Mouse (Mus musculus) gastrocnemius, postnatal 4 days (tissue): Measurements from ENCODE around the gene Foxp1. TPM values are rescaled to one million over a fixed set of nuclear protein-coding genes. Genes with fewer than 3 reads are reported as not detected.
A peak's percentile ranks its signal among the peaks of the same experiment; 100 is the strongest.

Source experiments
- DNase-seq, 2 experiments: peaks; one replicate each; pipeline ENCODE4 v3.0.0; 2021 to 2022; ENCODE audit warnings: low spot score in 2 of 2, mixed read lengths in 2 of 2
- total RNA-seq, 2 experiments: library from RNA; stranded (reverse); gene quantifications; 2 replicates each; pipeline ENCODE4 v1.2.3; 2021

The Foxp1 gene
- total RNA-seq, 2 experiments from 2014 or later = 47.2 to 50.8 TPM

DNA sequence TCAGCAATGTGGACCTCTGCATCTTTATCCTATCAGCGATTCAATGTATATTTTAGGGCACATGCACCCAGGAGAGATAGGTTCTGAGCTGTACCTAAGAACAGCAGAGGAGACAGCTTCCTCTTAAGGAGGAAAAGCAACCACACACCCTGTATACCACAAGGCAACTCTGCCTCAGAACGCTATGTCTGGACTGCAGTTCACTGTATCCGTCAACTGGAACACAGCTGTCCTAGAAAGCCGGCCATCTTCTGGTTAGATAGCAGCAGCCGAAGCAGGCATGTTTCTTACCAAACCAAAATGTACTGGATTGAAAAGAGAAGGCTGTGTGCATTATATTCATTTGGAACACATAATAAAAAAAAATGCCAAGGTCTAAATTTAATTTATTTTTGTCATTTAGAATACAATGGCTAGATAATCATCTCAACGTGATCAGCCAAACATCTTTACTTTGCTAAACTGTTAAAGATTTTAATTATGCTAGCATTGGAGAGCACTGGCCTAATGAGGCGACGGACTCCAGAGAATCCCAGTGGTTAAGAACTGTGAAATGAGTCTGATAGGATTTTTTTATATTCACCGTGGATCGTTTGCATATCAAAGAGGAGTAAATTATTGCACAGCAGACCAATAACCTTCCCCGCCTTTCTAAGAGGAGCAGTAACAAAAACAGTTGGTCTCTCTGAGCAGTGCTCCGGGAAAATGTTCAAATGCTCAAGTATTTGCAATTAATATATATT, 518.1 kb downstream of the Foxp1 start:
- no peak for DNase-seq

DNA sequence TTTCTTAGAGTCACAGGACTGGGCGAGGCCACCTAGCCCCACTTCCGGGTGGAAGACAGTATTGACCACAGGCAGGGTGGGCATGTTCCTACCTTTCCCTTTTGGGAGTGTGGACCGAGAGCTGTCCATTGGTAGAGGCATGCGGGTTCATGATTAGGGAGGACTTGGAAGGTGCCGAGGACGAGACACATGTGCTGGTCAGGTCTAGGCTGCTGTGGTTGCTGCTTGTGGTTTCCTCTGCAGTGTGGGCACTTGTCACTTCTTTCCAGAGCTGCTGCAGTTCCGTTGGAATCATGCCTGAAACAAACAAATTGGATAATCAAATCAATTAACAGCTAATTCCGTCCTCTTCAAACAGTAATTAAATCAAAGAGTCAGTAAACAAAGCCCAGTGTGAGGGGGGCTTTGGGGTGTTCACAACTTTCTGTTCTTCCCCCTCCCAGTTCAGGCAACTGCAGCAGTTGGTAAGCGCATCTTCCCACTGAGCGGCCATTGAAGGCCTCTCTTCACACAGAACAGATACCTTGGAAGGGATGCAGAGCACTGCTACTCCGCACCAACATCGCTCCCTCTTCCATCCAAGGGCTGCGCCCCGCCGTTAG, 519.3 kb downstream of the Foxp1 start:
- no peak for DNase-seq

- DNase-seq = no peak
Measured at GRCm38 (mm10) chr6:99001637-99002036, 520.9 kb downstream of the Foxp1 start.

- no peak for DNase-seq
Measured at GRCm38 (mm10) chr6:98998971-98999932, 523.3 kb downstream of the Foxp1 start.

- peak in 1 of 2 experiments; percentile 27 for DNase-seq
Measured at GRCm38 (mm10) chr6:98997742-98998141, 524.8 kb downstream of the Foxp1 start.

GRCm38 (mm10) chr6:98996822-98997221, 525.7 kb downstream of the Foxp1 start:
- DNase-seq = no peak

DNA sequence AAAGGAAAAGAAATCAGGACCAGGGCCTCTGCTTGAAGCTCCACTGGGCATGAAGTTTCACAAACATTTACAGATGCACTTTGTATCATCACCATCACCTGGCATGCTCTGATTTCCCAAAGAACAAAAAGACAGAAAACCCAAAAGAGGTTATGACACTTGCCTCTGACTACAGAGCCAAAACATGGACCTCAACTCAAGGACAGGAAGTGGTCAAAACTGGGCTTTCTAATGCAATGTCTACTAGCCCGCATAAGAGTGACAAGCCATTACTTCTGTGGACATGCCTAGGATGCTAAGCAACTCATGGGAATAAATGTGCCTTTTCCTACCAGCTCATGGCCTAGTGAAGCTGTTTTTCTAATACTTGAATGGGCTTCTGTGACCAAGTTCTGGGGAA, 526.2 kb downstream of the Foxp1 start:
- DNase-seq = no peak

DNA sequence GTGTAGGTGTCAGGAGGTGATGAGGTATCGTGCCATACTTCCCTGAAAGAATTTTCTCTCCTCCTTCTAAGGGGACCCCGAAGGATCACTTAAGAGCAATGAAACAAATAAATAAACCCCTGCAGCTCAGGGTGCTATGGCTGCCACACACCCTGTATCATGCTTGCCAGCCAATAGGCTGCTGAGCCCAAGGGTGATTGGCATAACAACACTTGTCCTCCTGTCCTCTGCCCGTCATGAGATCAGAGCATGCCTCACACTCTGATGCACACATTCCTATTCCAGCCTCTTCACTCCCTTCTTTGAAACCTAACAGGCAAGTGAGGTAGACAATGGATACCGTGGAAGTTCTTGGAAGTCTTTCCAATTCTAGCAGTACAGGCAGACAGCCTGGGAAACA, 526.8 kb downstream of the Foxp1 start:
- no peak for DNase-seq

DNA sequence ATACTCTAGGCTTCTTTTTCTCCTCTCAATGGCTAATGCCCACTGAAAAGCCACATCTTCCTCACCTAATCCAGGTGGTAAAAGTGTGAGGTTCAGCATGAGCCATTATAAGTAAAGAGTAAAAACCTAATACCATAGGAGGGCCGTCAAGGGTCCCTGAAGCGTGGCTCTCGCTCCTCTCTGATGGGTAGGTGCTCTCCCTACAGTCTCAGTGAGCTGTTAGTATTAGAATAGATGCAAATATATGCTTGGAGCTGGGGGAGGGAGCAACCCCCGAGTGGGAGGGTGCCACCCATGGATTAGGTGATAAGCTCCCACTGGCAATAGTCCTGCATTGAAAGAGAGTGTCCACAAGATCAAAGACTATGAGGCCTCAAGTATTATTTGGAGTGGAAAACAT, 527.6 kb downstream of the Foxp1 start:
- DNase-seq = no peak

DNA sequence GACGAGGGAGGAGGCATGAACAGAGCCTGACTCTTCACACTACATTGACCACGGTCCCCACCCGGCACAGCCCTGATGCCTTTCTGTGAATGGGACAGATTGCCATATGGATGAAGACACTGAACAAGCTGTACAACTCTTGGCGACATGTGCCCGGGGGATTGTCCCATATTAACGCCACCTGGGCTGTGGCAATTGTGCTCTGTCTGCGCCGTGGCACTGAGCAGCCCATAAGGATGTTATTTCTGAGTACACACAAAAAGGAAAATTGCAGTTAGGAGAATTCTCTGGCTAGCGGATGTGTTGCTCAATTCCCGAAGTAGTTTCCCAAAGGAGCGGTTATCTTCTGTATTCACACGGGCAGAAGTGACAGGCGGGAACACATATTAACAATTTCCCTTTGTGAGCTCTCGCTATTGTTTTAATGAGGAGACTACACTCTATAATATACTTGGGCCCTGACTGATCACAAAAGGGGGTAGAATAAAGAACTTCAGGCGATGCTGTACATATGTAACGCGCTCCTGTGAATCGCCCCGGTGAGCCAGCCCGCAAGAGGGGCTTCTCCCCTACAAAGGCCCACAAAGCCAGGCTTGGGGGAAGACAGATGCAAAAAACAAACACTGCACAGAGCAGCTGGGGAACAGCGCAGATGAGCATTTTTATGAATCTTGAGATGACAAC, 528.3 kb downstream of the Foxp1 start:
- no peak for DNase-seq

GRCm38 (mm10) chr6:98993231-98993630, 529.3 kb downstream of the Foxp1 start:
- DNase-seq = no peak

GRCm38 (mm10) chr6:98992772-98993147, 529.8 kb downstream of the Foxp1 start:
- DNase-seq = no peak

DNA sequence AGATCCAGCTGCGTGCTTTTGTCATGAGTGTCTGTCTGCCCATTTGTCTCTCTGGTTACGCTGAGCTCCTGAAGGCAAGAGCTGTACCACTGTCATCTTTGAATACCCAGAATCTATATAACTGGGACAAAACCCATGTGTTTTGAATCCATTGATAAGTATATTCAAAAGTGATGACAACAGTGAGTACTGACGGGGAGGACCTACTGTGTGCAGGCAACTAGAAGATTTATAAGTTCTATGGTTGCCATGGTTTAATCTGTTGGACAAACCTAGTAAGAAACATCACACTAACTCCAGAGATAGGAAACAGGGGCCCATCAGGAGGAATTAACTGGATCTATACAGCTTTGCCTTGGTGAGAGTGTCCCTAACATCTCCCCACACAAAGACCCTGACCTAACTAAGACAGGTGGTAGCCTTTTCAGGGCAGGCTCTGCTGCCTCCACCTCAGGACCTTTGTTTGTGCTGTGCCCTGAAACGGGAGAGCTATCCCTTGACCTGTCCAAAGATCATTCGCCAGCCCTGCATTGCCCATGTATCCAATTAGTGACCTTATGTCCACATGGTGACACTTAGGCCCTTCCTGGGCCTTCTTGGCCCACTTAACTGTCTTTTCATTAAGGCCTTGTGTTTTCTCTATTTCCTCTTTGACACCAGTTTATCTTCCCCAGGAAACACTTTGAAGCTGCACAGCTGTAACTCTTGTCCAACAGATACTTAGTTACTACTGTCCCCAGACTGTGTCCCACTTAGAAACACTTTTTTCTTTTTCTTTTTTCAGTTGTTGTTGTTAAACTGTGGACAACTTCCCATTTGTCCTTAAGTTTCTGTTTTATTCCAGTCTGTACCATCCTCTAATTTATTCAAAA, 530.4 kb downstream of the Foxp1 start:
- DNase-seq = no peak

- no peak for DNase-seq
Measured at GRCm38 (mm10) chr6:98987533-98988169, 534.9 kb downstream of the Foxp1 start.

- DNase-seq = no peak
Measured at GRCm38 (mm10) chr6:98985452-98985851, 537.1 kb downstream of the Foxp1 start.

DNA sequence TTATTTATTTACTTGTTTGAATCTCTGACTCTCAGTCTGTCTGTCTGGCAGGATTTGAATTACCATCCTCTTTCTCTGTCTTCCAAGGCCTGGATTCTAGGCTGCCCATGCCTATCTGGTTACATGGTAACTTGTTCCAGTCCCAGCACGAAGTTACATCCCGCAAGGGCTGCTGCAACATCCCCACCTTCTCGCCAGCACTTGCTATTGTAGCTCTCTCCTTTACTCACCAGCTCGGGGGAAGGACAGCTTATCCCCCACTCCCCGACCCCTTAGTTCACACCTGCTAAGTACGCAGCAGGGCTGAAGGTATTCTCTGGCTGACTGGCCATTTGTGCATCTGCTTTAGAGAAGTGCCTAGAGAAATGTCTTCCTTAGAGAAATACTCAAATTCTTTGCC, 537.9 kb downstream of the Foxp1 start:
- no peak for DNase-seq

GRCm38 (mm10) chr6:98984026-98984425, 538.5 kb downstream of the Foxp1 start:
- no peak for DNase-seq

DNA sequence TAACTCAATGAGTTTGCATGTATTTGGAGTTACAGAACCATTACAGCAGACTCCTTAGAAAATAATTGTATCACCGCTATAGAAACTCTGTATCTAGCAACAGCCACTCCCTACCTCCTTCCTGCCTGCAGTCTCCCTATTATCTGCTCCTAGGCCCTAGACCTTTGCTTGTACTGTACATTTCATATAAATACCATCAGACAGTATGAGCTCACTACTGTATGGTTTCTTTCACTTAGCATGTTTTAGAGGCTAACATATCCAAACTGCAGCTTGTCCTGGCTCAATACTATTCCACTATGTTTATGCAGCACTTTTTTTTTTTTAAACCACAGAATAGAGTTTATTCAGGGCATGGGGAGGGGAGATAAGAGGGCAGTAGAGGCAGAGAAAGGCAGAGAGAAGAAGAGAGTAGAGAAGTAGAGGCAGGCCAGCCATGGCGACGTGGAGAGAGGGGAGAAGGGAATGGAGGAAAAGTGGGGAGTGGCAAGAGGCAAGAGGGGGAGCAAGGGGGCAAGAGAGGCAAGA, 539.1 kb downstream of the Foxp1 start:
- DNase-seq = no peak

DNA sequence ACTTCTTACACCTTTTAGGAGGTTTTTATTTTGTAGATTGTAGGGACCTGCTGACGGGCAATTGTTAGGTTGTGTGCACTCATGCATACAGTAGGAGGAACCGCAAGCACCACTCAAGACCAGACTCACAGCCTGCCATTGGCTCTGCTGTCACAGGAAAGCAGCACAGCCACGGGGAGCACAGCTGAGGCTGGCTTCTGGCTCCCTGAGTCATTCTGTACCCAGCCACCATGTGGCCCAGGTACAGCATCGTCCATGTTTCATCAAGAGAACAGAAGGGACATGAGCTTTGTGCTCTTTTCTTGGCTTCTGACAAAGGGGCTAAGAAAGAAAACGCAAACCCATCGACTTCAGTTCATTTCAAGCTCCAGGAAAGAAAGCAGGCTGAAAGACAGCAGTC, 541.3 kb downstream of the Foxp1 start:
- DNase-seq = no peak

DNA sequence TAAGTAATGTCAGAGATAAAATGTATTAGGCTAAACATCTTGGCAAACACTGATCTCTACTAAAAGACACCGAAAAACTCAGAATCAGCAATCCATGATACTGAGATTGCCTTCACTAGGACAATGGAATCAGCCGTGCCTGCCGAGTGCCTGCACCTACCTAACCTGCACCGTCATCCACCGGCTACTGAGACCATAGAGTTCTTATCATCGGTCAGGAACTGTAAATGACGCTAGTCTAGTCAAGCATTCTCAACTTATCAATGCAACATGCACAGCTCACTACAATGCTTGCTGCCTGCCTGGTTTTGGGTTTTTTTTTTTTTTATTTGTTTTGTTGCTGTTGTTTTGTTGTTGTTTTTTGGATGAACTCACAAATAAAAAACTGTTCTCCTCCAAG, 542.1 kb downstream of the Foxp1 start:
- DNase-seq = no peak
